Mouse (Mus musculus): ENCODE data around the gene Trmt44. TPM values are rescaled to one million over a fixed set of nuclear protein-coding genes. Genes with fewer than 3 reads are reported as not detected.

The Trmt44 gene
- polyA plus RNA-seq, 1 experiment from 2014 or later: 9.4 TPM

DNA sequence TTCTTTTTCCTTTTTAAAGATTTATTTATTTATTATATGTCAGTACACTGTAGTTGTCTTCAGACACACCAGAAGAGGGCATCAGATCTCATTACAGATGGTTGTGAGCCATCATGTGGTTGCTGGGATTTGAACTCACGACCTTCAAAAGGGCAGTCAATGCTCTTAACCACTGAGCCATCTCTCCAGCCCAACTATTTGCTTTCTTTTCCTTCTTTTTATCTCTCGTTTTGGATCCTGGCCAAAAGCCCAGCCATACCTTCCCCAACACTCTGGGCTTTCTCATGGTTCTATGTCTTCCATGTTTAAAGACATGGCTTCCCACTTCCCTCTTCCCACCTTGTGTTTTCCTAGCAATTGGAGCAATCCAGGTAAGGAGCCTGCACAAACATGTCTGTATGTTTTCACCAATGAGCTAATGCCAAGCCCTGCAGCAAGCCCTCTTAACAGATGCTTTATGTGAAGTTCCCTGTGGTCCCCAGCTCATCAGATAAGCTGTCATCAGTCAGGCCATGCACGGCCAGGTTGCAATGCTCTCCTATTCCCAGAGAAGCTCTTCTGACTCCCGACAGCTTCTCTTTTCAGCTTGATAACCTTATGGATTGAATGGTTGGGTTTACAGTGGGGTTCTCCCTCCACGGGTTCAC, 4.5 kb upstream of the Trmt44 start:
- no peak overlapping the region for H3K4me2 ChIP-seq (ENCODE audit: low read depth, low read length)
- 46% methylated on average over 5 of the region's 5 CpGs for WGBS

GRCm38 (mm10) chr5:35578411-35578810, 3.5 kb upstream of the Trmt44 start:
- Histone ChIP-seq H3K4me3 (ENCODE audit: low read length) (no peak overlapping the region), H3K27me3 (replicated peaks; ENCODE audit: control insufficient read depth, insufficient read depth, low read length) (no peaks in the 10 kb centered on the region), H3K36me3 (ENCODE audit: control insufficient read depth, insufficient read depth, low read length) (peaks cover 4% of the 10 kb centered on the region; the same call in 1 of the 2 replicates), H3K4me1 (ENCODE audit: control insufficient read depth, insufficient read depth, low read length) (peaks cover 13% of the 10 kb centered on the region), H3K4me2 (ENCODE audit: low read depth, low read length) (no peak overlapping the region), H3K9ac (ENCODE audit: low read depth, low read length) (no peak overlapping the region), H3K9me3 (ENCODE audit: control insufficient read depth, low read length) (no peaks in the 10 kb centered on the region), H3K27ac (ENCODE audit: low read length) (no peak overlapping the region)
- 79% methylated on average over 2 of the region's 2 CpGs for WGBS
- no peak for ATAC-seq

More for the DNA sequence above, 4.5 kb upstream of the Trmt44 start:
- Histone ChIP-seq H3K9ac (ENCODE audit: low read depth, low read length) (no peak overlapping the region), H3K4me1 (ENCODE audit: control insufficient read depth, insufficient read depth, low read length) (peaks cover 11% of the 10 kb centered on the region), H3K9me3 (ENCODE audit: control insufficient read depth, low read length) (no peaks in the 10 kb centered on the region), H3K4me3 (ENCODE audit: low read length) (no peak overlapping the region), H3K36me3 (ENCODE audit: control insufficient read depth, insufficient read depth, low read length) (no peaks in the 10 kb centered on the region), H3K27me3 (replicated peaks; ENCODE audit: control insufficient read depth, insufficient read depth, low read length) (no peaks in the 10 kb centered on the region), H3K27ac (ENCODE audit: low read length) (no peak overlapping the region)
- no peak for ATAC-seq

DNA sequence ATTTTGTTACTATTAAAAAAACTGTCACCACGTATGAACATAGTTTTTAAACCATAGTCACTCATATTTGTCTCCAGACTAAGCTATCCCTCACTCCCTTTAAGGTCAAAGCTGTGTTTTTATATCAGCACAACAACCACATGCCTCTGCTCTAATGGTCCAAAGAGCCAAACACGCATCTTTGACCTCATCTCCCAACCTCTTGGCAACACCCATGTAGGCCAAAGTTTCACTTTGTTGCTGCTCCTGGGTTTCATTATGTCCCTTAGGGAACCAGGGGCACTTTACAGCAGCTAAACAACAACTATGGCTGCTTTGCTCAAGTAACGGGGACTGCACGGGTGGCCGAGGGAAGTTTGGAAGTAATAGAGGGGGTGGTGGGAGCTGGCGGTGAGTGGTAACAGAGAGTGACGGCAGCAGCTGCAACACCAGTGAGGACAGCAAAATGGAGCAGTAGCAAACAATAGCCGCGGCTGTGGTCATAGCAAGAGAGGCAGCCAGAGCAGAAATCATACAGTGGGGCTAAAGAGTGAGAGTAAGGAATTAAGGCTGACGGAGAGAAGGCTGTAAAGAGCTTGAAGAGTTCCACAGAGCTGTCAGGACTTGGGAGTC, 1.6 kb upstream of the Trmt44 start:
- Histone ChIP-seq H3K36me3 (ENCODE audit: control insufficient read depth, insufficient read depth, low read length) (peaks cover 5% of the 10 kb centered on the region; the same call in 1 of the 2 replicates), H3K4me2 (ENCODE audit: low read depth, low read length) (no peak overlapping the region), H3K9me3 (ENCODE audit: control insufficient read depth, low read length) (no peaks in the 10 kb centered on the region), H3K4me3 (ENCODE audit: low read length) (no peak overlapping the region), H3K27me3 (replicated peaks; ENCODE audit: control insufficient read depth, insufficient read depth, low read length) (no peaks in the 10 kb centered on the region), H3K27ac (ENCODE audit: low read length) (no peak overlapping the region), H3K4me1 (ENCODE audit: control insufficient read depth, insufficient read depth, low read length) (peaks cover 9% of the 10 kb centered on the region), H3K9ac (ENCODE audit: low read depth, low read length) (no peak overlapping the region)
- no peak for ATAC-seq
- 91% methylated on average over 10 of the region's 10 CpGs for WGBS

DNA sequence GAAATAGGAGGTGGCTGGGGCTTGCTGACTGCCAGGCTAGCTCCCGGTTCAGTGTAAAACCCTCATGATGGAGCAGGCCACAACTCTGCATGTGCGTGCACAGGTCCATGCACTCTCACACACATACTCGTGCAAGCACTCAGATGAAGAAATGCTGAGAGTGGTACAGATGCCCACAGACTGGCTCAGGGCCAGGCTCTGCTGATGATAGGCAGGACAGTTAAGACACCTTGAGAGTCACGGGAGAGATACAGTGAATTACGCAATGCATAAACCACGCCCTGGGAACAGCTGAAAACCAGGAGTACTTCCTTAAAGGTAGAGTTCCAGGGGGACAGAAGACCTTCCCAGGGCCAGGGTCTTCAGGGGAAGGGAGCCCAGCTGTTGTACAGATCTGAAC, 3.3 kb downstream of the Trmt44 start:
- no peak overlapping the region for H3K9ac ChIP-seq (ENCODE audit: low read depth, low read length)
- H3K27ac ChIP-seq (ENCODE audit: low read length): peak overlapping the region; percentile 30; the same call in 1 of the 2 replicates
- peaks cover 16% of the 10 kb centered on the region; the same call in 1 of the 2 replicates for H3K36me3 ChIP-seq (ENCODE audit: control insufficient read depth, insufficient read depth, low read length)
- peaks cover 9% of the 10 kb centered on the region for H3K4me1 ChIP-seq (ENCODE audit: control insufficient read depth, insufficient read depth, low read length)
- WGBS: 80% methylated on average over 6 of the region's 6 CpGs
- no peaks in the 10 kb centered on the region for H3K27me3 ChIP-seq (replicated peaks; ENCODE audit: control insufficient read depth, insufficient read depth, low read length)
- H3K4me2 ChIP-seq (ENCODE audit: low read depth, low read length): no peak overlapping the region
- no peaks in the 10 kb centered on the region for H3K9me3 ChIP-seq (ENCODE audit: control insufficient read depth, low read length)
- peak; percentile 53 for ATAC-seq
- H3K4me3 ChIP-seq (ENCODE audit: low read length): no peak overlapping the region

GRCm38 (mm10) chr5:35566632-35567031, 8.2 kb downstream of the Trmt44 start:
- no peaks in the 10 kb centered on the region for H3K9me3 ChIP-seq (ENCODE audit: control insufficient read depth, low read length)
- ATAC-seq: no peak
- H3K9ac ChIP-seq (ENCODE audit: low read depth, low read length): no peak overlapping the region
- peaks cover 29% of the 10 kb centered on the region for H3K36me3 ChIP-seq (ENCODE audit: control insufficient read depth, insufficient read depth, low read length)
- no peak overlapping the region for H3K4me2 ChIP-seq (ENCODE audit: low read depth, low read length)
- no peaks in the 10 kb centered on the region for H3K4me1 ChIP-seq (ENCODE audit: control insufficient read depth, insufficient read depth, low read length)
- no peak overlapping the region for H3K4me3 ChIP-seq (ENCODE audit: low read length)
- no peak overlapping the region for H3K27ac ChIP-seq (ENCODE audit: low read length)
- H3K27me3 ChIP-seq (replicated peaks; ENCODE audit: control insufficient read depth, insufficient read depth, low read length): no peaks in the 10 kb centered on the region
- 86% methylated on average over 4 of the region's 4 CpGs for WGBS

GRCm38 (mm10) chr5:35565217-35565616, 9.7 kb downstream of the Trmt44 start:
- Histone ChIP-seq H3K4me1 (ENCODE audit: control insufficient read depth, insufficient read depth, low read length) (no peaks in the 10 kb centered on the region), H3K4me2 (ENCODE audit: low read depth, low read length) (no peak overlapping the region), H3K27me3 (replicated peaks; ENCODE audit: control insufficient read depth, insufficient read depth, low read length) (no peaks in the 10 kb centered on the region), H3K9ac (ENCODE audit: low read depth, low read length) (no peak overlapping the region), H3K27ac (ENCODE audit: low read length) (peak overlapping the region; percentile 45), H3K9me3 (ENCODE audit: control insufficient read depth, low read length) (no peaks in the 10 kb centered on the region), H3K4me3 (ENCODE audit: low read length) (no peak overlapping the region), H3K36me3 (ENCODE audit: control insufficient read depth, insufficient read depth, low read length) (peaks cover 34% of the 10 kb centered on the region)
- WGBS: 75% methylated on average over 9 of the region's 9 CpGs
- peak; percentile 90 for ATAC-seq

GRCm38 (mm10) chr5:35563449-35563848, 11.4 kb downstream of the Trmt44 start:
- 0 out of 2 replicates have a peak, but pooled peaks have one; percentile 40 for ATAC-seq
- no peaks in the 10 kb centered on the region for H3K27me3 ChIP-seq (replicated peaks; ENCODE audit: control insufficient read depth, insufficient read depth, low read length)
- WGBS: 0% methylated on average over 1 of the region's 1 CpGs
- no peak overlapping the region for H3K27ac ChIP-seq (ENCODE audit: low read length)
- no peaks in the 10 kb centered on the region for H3K9me3 ChIP-seq (ENCODE audit: control insufficient read depth, low read length)
- H3K4me1 ChIP-seq (ENCODE audit: control insufficient read depth, insufficient read depth, low read length): 0 out of 2 replicates have a peak, but pooled peaks cover 2% of the 10 kb centered on the region
- H3K4me2 ChIP-seq (ENCODE audit: low read depth, low read length): no peak overlapping the region
- H3K36me3 ChIP-seq (ENCODE audit: control insufficient read depth, insufficient read depth, low read length): peaks cover 29% of the 10 kb centered on the region
- H3K4me3 ChIP-seq (ENCODE audit: low read length): no peak overlapping the region
- H3K9ac ChIP-seq (ENCODE audit: low read depth, low read length): no peak overlapping the region

DNA sequence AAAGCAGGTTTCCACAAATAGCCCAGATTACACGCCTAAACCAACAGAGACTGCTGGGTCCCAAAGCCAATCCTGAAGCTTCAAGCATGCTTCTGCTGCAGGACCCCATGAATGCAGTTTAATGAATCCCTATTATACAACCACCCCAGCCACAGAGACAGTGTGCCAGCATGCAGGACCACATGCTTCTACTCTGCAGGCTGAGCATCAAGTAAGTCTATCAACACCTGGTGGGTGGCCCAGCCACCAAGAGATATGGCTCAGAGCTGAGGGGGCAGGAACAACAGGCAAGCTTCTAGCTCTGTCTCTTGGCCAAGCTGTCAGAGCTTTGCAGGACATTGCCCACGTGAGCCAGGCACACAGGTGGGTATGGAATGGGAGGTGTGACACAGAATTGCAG, 12.3 kb downstream of the Trmt44 start:
- no peak overlapping the region for H3K27ac ChIP-seq (ENCODE audit: low read length)
- H3K27me3 ChIP-seq (replicated peaks; ENCODE audit: control insufficient read depth, insufficient read depth, low read length): no peaks in the 10 kb centered on the region
- H3K4me3 ChIP-seq (ENCODE audit: low read length): no peak overlapping the region
- H3K9ac ChIP-seq (ENCODE audit: low read depth, low read length): no peak overlapping the region
- 93% methylated on average over 2 of the region's 2 CpGs for WGBS
- peaks cover 33% of the 10 kb centered on the region for H3K36me3 ChIP-seq (ENCODE audit: control insufficient read depth, insufficient read depth, low read length)
- 0 out of 2 replicates have a peak, but pooled peaks cover 2% of the 10 kb centered on the region for H3K4me1 ChIP-seq (ENCODE audit: control insufficient read depth, insufficient read depth, low read length)
- no peak for ATAC-seq
- H3K4me2 ChIP-seq (ENCODE audit: low read depth, low read length): no peak overlapping the region
- H3K9me3 ChIP-seq (ENCODE audit: control insufficient read depth, low read length): no peaks in the 10 kb centered on the region

GRCm38 (mm10) chr5:35559447-35559846, 15.4 kb downstream of the Trmt44 start:
- Histone ChIP-seq H3K4me2 (ENCODE audit: low read depth, low read length) (no peak overlapping the region), H3K36me3 (ENCODE audit: control insufficient read depth, insufficient read depth, low read length) (peaks cover 36% of the 10 kb centered on the region), H3K4me3 (ENCODE audit: low read length) (no peak overlapping the region), H3K27ac (ENCODE audit: low read length) (no peak overlapping the region; the same call in 1 of the 2 replicates), H3K9ac (ENCODE audit: low read depth, low read length) (no peak overlapping the region), H3K27me3 (replicated peaks; ENCODE audit: control insufficient read depth, insufficient read depth, low read length) (no peaks in the 10 kb centered on the region), H3K9me3 (ENCODE audit: control insufficient read depth, low read length) (no peaks in the 10 kb centered on the region), H3K4me1 (ENCODE audit: control insufficient read depth, insufficient read depth, low read length) (0 out of 2 replicates have a peak, but pooled peaks cover 2% of the 10 kb centered on the region)
- WGBS: 87% methylated on average over 8 of the region's 8 CpGs
- no peak; the same call in 1 of the 2 replicates for ATAC-seq
